Mouse (Mus musculus): Measurements from ENCODE around the gene Timp1.

Gene Timp1

DNA sequence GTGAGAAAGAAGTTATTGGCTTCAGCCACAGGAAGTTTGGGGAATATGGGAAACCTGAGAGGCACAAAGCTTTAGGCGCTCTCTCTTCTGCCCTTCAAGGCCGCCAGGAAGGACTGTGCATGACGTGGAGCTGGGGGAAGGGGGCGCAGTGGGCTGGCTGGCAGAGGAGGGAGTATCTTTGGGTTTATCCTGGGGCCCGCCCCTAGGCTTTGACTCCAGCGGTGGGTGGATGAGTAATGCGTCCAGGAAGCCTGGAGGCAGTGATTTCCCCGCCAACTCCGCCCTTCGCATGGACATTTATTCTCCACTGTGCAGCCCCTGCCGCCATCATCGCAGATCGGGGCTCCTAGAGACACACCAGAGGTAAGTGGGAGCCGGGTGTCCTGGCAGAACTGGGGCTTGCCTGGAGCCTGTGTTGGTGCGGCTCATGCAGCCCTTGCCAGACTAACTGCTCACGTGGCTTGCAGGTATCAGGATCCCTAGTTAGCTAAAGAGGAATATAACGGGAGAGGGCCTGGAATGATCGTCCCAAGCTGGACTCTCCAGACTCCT lies at the start of gene Timp1:
Gene Timp1, plus strand, starts transcription at position 205 of the 552 bp plus-strand sequence.
- peak; percentile 15 to 19 for DNase-seq (ENCODE audit: low spot score in 2 of 2)

DNA sequence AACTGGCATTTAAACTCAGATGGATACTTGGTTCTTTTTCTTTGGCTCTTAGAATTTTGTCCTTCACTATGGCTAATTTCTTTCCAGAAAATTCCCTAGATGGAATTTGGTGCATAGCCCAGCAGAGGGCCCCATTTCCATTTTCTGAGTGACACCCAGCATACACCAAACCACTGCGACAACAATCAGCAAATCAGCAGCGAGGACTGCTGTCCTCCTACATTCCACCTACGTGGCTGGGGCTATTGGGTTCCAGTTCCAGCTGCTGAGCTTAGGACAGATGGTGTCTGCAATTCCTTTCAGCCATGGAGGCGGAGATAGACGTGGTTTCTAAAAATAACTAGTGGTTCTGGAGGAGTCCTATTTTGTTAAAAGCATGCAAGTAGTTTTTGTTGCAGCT lies 41.0 kb upstream of the Timp1 start:
- peak; percentile 56 to 58 for DNase-seq (ENCODE audit: low spot score in 2 of 2)

DNA sequence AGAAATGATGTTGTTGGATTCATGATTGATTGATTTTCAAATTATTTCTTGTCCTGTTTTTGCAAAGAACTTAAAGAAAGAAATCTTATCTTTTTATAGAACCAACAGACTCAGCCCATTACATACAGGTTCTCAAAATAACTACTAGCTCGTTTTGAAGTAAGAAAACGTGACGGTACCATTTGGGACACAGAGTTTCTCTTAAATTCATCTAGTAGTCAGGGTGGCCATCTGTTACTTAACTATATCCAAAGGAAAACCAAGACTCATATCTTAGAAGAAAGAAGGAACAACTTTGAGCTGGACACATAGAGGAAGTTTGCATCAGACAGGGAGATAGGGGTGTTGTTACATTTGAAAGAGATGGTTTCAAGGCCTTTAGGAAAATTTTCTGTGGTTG lies 22.7 kb upstream of the Timp1 start:
- no peak for DNase-seq (ENCODE audit: low spot score in 2 of 2)

- no peak for DNase-seq (ENCODE audit: low spot score in 2 of 2)
Measured at GRCm38 (mm10) chrX:20847816-20848215, 22.1 kb upstream of the Timp1 start.

GRCm38 (mm10) chrX:20848256-20848984 lies 21.5 kb upstream of the Timp1 start:
- DNase-seq (ENCODE audit: low spot score in 2 of 2) = peak; percentile 96 to 98

DNA sequence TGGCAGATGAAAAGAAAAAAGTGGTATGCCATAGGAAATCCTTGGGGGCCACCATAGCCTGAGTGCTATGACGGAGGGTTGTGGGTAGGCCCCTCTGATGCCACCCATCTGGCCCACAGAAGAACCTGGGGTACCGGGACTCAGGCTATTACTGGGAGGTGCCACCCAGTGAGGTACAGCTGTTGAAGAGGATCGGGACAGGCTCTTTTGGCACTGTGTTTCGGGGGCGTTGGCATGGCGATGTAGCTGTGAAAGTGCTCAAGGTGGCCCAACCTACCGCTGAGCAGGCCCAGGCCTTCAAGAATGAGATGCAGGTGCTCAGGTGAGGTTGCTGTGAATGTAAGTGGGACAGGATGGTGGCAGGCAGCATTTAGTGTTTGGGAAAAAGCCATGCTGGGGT lies 16.2 kb upstream of the Timp1 start:
- DNase-seq (ENCODE audit: low spot score in 2 of 2) = no peak

GRCm38 (mm10) chrX:20861453-20862104 lies 8.4 kb upstream of the Timp1 start:
- DNase-seq (ENCODE audit: low spot score in 2 of 2) = no peak

DNA sequence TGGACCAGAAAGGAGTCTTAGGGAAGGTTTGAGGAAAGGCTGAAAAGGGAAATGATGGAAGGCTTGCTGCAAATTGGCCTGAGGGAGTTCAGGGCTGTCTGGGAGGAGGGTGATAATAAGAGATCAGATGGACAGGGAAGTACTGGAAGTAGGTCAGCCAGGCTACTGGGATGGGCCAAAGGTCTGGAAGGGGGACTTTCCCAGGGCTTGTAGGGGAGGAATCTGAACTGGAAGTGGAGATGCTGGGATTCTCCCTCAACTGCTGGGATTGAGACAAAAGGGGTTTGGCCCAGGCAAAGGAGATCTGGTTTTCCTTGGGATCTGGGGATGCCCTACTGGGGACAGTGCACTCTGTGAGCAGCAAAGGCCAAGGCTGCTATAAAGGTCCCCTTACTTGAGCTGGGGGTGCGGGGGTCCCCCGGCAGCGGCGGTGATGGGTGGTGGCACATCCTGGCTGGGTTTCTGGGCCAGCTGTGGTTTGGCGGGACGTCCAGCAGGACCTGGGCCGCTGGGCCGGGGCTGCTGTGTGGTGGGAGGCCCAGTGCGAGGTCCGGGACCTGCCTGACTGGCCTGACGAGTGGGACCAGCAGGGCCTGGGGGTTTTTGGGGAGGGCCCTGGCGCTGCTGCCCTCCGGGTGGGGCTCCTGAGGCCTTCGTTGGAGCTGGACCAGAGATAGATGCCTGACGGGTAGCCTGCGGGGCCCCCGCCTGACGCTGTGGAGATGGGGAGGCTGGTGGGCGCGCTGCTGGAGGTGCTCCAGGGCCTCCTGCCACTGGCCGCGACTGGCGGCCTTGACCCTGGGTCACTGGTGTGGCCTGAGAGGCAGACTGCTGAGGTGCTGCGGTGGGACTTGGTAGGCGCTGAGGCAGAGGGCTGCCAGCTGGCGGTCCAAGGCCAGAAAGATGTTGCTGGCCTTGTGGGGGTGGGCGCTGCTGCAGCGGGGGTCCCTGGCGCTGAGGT lies 7.6 kb upstream of the Timp1 start:
- peak; percentile 14 to 26 for DNase-seq (ENCODE audit: low spot score in 2 of 2)

DNA sequence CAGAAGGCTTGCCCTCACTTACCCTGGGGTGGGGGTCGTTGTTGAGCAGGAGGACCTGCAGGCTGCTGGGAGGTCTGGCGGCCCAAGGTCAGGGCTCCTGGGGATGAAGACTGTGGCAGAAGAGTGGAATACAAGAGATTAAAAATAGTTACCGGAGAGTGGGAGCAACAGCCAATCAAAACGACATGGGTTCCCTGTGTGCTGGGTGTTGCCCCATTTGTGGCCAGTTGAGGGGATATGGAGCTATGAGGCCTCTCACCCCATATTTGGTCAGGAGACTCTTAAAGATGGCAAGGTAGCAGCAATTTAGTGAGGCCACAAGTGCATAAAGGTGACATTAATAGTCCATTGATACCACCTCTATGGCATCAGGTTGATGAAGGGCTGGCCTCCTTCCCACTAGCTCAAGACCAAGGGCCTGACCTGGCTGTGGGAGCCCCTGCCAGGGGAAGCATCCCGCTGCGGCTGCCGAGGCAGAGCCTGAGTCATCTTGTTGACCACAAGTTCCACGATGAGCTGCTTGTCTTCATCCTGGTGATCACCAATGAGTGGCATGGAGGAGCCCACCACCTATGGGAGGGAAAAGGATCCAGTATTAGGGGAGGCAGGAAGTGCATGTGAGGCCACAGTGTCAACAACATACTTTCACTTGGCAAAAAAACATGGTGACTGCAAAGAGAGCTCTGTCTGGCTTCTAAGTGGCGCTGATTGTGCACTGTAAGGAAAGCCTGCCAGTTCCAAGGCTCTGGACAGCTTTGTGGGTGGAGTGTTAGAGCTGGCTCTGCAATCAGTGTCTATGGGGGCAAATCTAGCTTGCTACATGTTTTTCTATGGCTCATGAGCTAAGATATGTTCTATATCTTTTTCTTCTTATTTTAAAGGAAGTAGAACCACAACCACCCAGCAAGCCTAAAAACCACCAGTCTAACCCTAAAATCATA lies 6.5 kb upstream of the Timp1 start:
- peak; percentile 9 to 10 for DNase-seq (ENCODE audit: low spot score in 2 of 2)

GRCm38 (mm10) chrX:20868091-20868490 lies 1.9 kb upstream of the Timp1 start:
- DNase-seq (ENCODE audit: low spot score in 2 of 2) = no peak

- DNase-seq (ENCODE audit: low spot score in 2 of 2) = no peak
Measured at GRCm38 (mm10) chrX:20869203-20869602, 763 bp upstream of the Timp1 start.

DNA sequence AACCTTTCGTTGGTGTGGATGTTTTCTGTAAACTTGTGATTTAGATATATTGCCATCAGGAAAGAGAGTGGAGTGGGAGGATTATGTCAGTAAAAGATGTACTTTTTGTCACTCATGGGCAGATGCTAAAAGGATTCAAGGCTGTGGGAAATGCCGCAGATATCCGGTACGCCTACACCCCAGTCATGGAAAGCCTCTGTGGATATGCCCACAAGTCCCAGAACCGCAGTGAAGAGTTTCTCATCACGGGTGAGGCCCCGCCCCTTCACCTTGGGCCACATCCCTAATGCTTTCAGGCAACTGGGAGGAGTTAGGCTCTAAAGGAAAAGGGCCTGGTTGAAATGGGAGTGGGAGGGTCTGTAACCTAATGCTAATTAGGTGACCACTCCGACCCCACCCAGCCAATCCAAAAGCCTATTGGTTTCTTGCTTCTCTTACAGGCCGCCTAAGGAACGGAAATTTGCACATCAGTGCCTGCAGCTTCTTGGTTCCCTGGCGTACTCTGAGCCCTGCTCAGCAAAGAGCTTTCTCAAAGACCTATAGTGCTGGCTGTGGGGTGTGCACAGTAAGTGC lies 3.0 kb downstream of the Timp1 start:
- DNase-seq (ENCODE audit: low spot score in 2 of 2) = no peak

GRCm38 (mm10) chrX:20875241-20875640 lies 5.3 kb downstream of the Timp1 start:
- no peak for DNase-seq (ENCODE audit: low spot score in 2 of 2)

GRCm38 (mm10) chrX:20910074-20910473 lies 40.1 kb downstream of the Timp1 start:
- DNase-seq (ENCODE audit: low spot score in 2 of 2) = no peak

DNA sequence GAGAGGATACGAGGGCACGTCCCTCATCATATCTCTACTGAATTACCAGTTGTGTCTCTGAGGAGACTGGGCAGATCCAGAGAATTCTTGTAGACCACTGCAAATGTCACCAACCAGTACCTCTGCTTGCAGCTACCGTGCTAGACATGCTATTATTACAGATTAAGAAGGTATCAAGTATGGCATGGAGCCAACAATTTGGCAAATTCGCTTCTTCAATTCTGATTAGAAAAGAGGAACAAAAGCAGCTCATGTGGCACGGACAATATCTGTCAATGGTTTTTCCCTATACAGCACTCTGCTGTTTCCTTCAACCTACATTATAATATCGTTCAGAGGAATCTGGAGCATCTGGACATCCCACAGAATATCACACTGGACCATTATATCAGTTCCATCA lies 43.8 kb downstream of the Timp1 start:
- DNase-seq (ENCODE audit: low spot score in 2 of 2) = no peak

- no peak for DNase-seq (ENCODE audit: low spot score in 2 of 2)
Measured at GRCm38 (mm10) chrX:20915075-20915474, 45.1 kb downstream of the Timp1 start.

DNA sequence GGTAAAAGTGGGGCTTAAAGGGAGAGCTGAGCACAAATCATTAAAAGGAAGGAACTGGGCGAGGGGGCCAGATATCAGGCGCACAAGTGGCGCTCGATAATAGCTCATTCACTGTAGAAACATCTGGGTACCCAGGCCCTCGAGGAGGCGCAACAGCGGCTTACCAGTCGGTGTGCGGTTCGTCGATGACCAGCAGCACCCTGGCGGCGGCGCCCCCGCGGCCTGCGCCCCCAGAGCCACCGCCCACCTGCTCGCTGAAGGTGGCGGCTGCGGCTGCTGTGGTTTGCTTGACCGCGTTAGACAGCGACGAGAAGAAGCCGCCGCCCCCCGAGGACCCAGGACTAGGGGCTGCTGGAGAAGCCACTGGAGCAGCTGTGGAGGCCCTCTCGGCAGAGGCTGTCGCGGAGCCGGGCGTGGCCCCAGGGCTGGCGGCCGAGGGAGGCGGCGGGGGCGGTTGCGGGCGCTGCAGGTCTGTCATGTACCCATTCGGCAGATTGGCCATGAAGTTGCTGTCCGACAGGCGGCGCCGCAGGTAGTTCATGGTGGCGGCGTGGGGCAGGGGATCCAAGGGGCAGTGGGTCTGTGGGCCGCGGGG lies 50.4 kb downstream of the Timp1 start:
- DNase-seq (ENCODE audit: low spot score in 2 of 2) = no peak

DNA sequence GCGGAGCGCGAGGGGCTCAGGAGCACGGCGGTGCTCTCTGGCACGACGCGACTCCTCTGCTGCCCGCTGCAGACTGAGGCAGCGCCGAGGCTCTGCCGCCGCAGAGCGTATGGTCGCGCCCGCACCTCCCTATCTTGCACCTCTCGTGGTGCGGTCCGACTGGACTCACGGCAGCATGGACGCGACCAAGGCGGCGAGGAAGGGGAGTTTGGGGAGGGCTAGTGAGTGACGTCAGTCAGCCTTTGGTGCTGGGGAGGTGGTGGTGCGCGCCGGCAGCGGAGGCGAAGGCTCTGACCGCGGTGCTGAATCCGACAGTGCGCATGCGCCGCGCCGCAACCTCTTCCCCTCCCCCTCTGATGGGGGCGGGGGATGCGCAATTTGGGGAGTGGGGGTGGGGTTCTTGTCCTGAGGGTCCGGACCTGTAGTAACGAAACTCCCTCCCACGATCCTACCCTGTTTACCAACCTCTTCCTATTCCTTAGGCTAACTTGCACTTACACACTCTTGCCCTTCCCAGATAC lies 50.9 kb downstream of the Timp1 start, which contains the start of gene Syn1:
Gene Syn1, minus strand, starts transcription at position 161 of the 521 bp plus-strand sequence.
- peak; percentile 40 to 56 for DNase-seq (ENCODE audit: low spot score in 2 of 2)

DNA sequence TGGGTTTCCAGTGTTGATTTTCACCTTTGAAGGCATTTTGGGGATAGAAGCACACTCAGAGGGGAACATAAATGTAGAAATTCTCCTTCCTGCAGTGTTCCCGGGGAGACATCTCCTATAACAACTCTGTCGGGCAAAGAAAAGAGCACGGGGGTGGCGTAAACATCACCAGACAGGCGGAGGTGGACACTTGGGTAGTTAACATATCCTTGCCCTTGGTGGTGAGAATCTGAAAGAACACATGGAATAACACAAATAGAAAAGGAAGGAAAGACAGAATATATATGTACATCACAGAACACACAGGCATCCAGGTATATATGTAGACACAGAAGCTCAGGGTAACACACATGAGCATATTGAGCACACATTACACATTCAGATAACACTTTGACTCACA lies 51.4 kb downstream of the Timp1 start:
- no peak for DNase-seq (ENCODE audit: low spot score in 2 of 2)

DNA sequence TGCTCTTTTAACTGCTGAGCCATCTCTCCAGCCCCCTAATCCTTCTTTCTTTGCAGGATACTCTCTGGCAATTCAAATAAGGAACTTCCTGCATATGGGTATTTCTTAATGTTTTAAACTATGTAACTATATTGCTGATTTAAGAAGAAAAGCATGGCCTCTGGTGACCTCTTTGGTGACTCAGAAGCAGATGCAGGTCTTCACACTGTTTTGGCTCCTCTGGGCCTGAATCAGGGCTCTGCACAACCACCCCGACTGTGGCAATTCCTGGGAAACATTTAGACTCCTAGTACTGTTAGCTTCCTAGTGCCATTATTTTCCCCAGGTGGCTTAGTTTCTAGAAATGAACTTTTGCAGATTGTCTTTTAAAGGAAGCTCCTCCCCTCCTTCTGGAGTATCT lies 53.5 kb downstream of the Timp1 start:
- no peak for DNase-seq (ENCODE audit: low spot score in 2 of 2)
